Mouse (Mus musculus) midbrain, postnatal 0 days (tissue): ENCODE measurements around the gene Usp42. TPM values are rescaled to one million over a fixed set of nuclear protein-coding genes. Genes with fewer than 3 reads are reported as not detected.

ENCODE experiments used
- ATAC-seq: fragments of 200-750 bp; cut with Nextera tagmentation; 2 replicates; pipeline ENCODE4 v1.8.0; 2017; ENCODE audit warnings: moderate number of reproducible peaks, mild to moderate bottlenecking, moderate TSS enrichment, moderate library complexity; ENCODE audit not compliant: low FRiP score
- DNase-seq: peaks from one replicate; pipeline ENCODE4 v3.0.0-alpha.2; 2015; ENCODE audit warnings: low spot score
- H3K27ac ChIP-seq: fragments of 300-500 bp; sonication (generic); 2 replicates; pipeline ENCODE4 v1.5.1; 2014; ENCODE audit warnings: low read depth, mild to moderate bottlenecking, low read length, mixed read lengths
- H3K27me3 ChIP-seq: fragments of 300-500 bp; sonication (generic); 2 replicates; pipeline ENCODE4 v1.6.1; 2014; ENCODE audit warnings: low read length, control low read depth, mixed read lengths; ENCODE audit not compliant: insufficient read depth
- H3K36me3 ChIP-seq: fragments of 300-500 bp; sonication (generic); 2 replicates; pipeline ENCODE4 v1.6.1; 2014; ENCODE audit warnings: low read length, control low read depth, mixed read lengths; ENCODE audit not compliant: insufficient read depth
- H3K4me1 ChIP-seq: fragments of 300-500 bp; sonication (generic); 2 replicates; pipeline ENCODE4 v1.6.1; 2014; ENCODE audit warnings: mild to moderate bottlenecking, control low read depth, antibody characterized with exemption, low read length, mixed read lengths; ENCODE audit not compliant: insufficient read depth
- H3K4me2 ChIP-seq: fragments of 300-500 bp; sonication (generic); 2 replicates; pipeline ENCODE4 v1.6.1; 2014; ENCODE audit warnings: low read depth, mild to moderate bottlenecking, low read length, mixed read lengths; ENCODE audit not compliant: poor library complexity, severe bottlenecking
- H3K4me3 ChIP-seq: fragments of 300-500 bp; sonication (generic); 2 replicates; pipeline ENCODE4 v1.5.1; 2014; ENCODE audit warnings: low read depth, mild to moderate bottlenecking, low read length, moderate library complexity
- H3K9ac ChIP-seq: fragments of 300-500 bp; sonication (generic); replicated peaks from 2 replicates; pipeline ENCODE4 v1.6.1; 2014; ENCODE audit warnings: mild to moderate bottlenecking, low read length, moderate library complexity, mixed read lengths; ENCODE audit not compliant: poor library complexity, severe bottlenecking
- H3K9me3 ChIP-seq: fragments of 300-500 bp; sonication (generic); 2 replicates; pipeline ENCODE4 v1.6.1; 2016; ENCODE audit warnings: low read length, control low read depth
- CTCF ChIP-seq: IDR thresholded peaks from 2 replicates; pipeline ENCODE4 v1.5.1; 2016; ENCODE audit warnings: antibody characterized with exemption, mild to moderate bottlenecking
- WGBS: fragments of 180-500 bp; shearing (Covaris S2); extraction: QIAGEN DNeasy Blood & Tissue Kit; methylation state at CpG from one replicate; pipeline ENCODE4 v1.1.7; 2014; 5-methylcytosine and 5-hydroxymethylcytosine counted together
- polyA plus RNA-seq: library from polyadenylated mRNA; unstranded; fragments of >200 nt; fragmentation: Nextera tagmentation; extraction: Ambion mirVana; gene quantifications from 2 replicates; pipeline ENCODE4 v1.2.1, GENCODE M21; 2015
- total RNA-seq: library from RNA; depleted of rRNA; stranded (reverse); fragments of >200 nt; gene quantifications from 2 replicates; pipeline ENCODE4 v1.2.3, GENCODE M21; 2014

The Usp42 gene
- total and polyA plus RNA-seq, 2 experiments from 2014 or later, result 18.8 to 23.1 TPM

- H3K9ac ChIP-seq, result no peak overlapping the region
- peaks cover 48% of the 10 kb centered on the region for H3K36me3 ChIP-seq
- H3K4me2 ChIP-seq, result no peak overlapping the region
- no peak overlapping the region for H3K4me3 ChIP-seq
- no peaks in the 10 kb centered on the region for H3K4me1 ChIP-seq
- ATAC-seq (no peak), DNase-seq (no peak)
- H3K9me3 ChIP-seq, result no peaks in the 10 kb centered on the region
- H3K27ac ChIP-seq, result no peak overlapping the region
- 93% methylated on average over 5 of the region's 5 CpGs for WGBS
- no peak for TF ChIP-seq CTCF
- H3K27me3 ChIP-seq, result no peaks in the 10 kb centered on the region
These were observed 31.8 kb downstream of the Usp42 start for GRCm38 (mm10) chr5:143700247-143700646.

- ATAC-seq (no peak), DNase-seq (no peak)
- Histone ChIP-seq H3K36me3 (peaks cover 46% of the 10 kb centered on the region), H3K27me3 (no peaks in the 10 kb centered on the region), H3K4me1 (no peaks in the 10 kb centered on the region), H3K9me3 (no peaks in the 10 kb centered on the region), H3K27ac (no peak overlapping the region), H3K4me3 (no peak overlapping the region), H3K9ac (no peak overlapping the region), H3K4me2 (no peak overlapping the region)
- WGBS, result 91% methylated on average over 4 of the region's 4 CpGs
- no peak for TF ChIP-seq CTCF
These were observed 33.6 kb downstream of the Usp42 start for GRCm38 (mm10) chr5:143698454-143698853.

- Histone ChIP-seq H3K27ac (no peak overlapping the region; the same call in 1 of the 2 replicates), H3K36me3 (peaks cover 39% of the 10 kb centered on the region), H3K9me3 (no peaks in the 10 kb centered on the region), H3K27me3 (no peaks in the 10 kb centered on the region), H3K4me3 (no peak overlapping the region), H3K4me1 (no peaks in the 10 kb centered on the region), H3K4me2 (no peak overlapping the region), H3K9ac (no peak overlapping the region)
- ATAC-seq (0 out of 2 replicates have a peak, but pooled peaks have one; percentile 13), DNase-seq (peak; percentile 55)
- WGBS, result 74% methylated on average over 3 of the region's 3 CpGs
- peak; percentile 73 for TF ChIP-seq CTCF
These were observed 35.8 kb downstream of the Usp42 start for GRCm38 (mm10) chr5:143696323-143696722.

GRCm38 (mm10) chr5:143690926-143691325 lies 41.2 kb downstream of the Usp42 start:
- Histone ChIP-seq H3K36me3 (peaks cover 37% of the 10 kb centered on the region), H3K9me3 (no peaks in the 10 kb centered on the region), H3K4me3 (no peak overlapping the region), H3K4me1 (no peaks in the 10 kb centered on the region), H3K27ac (no peak overlapping the region), H3K9ac (no peak overlapping the region), H3K27me3 (no peaks in the 10 kb centered on the region), H3K4me2 (no peak overlapping the region)
- DNase-seq, result no peak
- WGBS, result 93% methylated on average over 5 of the region's 5 CpGs
- no peak for TF ChIP-seq CTCF
- no peak for ATAC-seq

GRCm38 (mm10) chr5:143690392-143690791 lies 41.7 kb downstream of the Usp42 start:
- Histone ChIP-seq H3K4me2 (no peak overlapping the region), H3K36me3 (peaks cover 37% of the 10 kb centered on the region), H3K27ac (no peak overlapping the region), H3K27me3 (no peaks in the 10 kb centered on the region), H3K9ac (no peak overlapping the region), H3K4me1 (no peaks in the 10 kb centered on the region), H3K4me3 (no peak overlapping the region), H3K9me3 (no peaks in the 10 kb centered on the region)
- DNase-seq, result no peak
- no peak for ATAC-seq
- TF ChIP-seq CTCF, result no peak
- 93% methylated on average over 9 of the region's 9 CpGs for WGBS

- ATAC-seq (no peak), DNase-seq (no peak)
- Histone ChIP-seq H3K9me3 (no peaks in the 10 kb centered on the region), H3K36me3 (peaks cover 24% of the 10 kb centered on the region), H3K27me3 (no peaks in the 10 kb centered on the region), H3K4me3 (no peak overlapping the region), H3K4me2 (no peak overlapping the region), H3K9ac (no peak overlapping the region), H3K27ac (no peak overlapping the region), H3K4me1 (no peaks in the 10 kb centered on the region)
- no peak for TF ChIP-seq CTCF
- 97% methylated on average over 3 of the region's 3 CpGs for WGBS
These were observed 44.5 kb downstream of the Usp42 start for GRCm38 (mm10) chr5:143687589-143687988.
